Mouse (Mus musculus) limb, embryonic 15.5 days (tissue): Measurements from ENCODE around the gene Arnt2. TPM values are rescaled to one million over a fixed set of nuclear protein-coding genes. Genes with fewer than 3 reads are reported as not detected.

Source experiments
- ATAC-seq: fragments of 200-750 bp; cut with Nextera tagmentation; 2 replicates; pipeline ENCODE4 v1.8.0; 2017; ENCODE audit warnings: low read depth, moderate TSS enrichment; ENCODE audit not compliant: insufficient number of reproducible peaks, low FRiP score, low TSS enrichment
- H3K27ac ChIP-seq: fragments of 300-500 bp; sonication (generic); 2 replicates; pipeline ENCODE4 v1.5.1; 2015; ENCODE audit warnings: moderate library complexity, mild to moderate bottlenecking, inconsistent platforms
- H3K27me3 ChIP-seq: fragments of 300-500 bp; sonication (generic); 2 replicates; pipeline ENCODE4 v1.6.1; 2015; ENCODE audit warnings: inconsistent platforms
- H3K36me3 ChIP-seq: fragments of 300-500 bp; sonication (generic); 2 replicates; pipeline ENCODE4 v1.6.1; 2015; ENCODE audit warnings: inconsistent platforms
- H3K4me1 ChIP-seq: fragments of 300-500 bp; sonication (generic); 2 replicates; pipeline ENCODE4 v1.6.1; 2015; ENCODE audit warnings: inconsistent platforms
- H3K4me2 ChIP-seq: fragments of 300-500 bp; sonication (generic); 2 replicates; pipeline ENCODE4 v1.6.1; 2015; ENCODE audit warnings: mild to moderate bottlenecking, inconsistent platforms
- H3K4me3 ChIP-seq: fragments of 300-500 bp; sonication (generic); 2 replicates; pipeline ENCODE4 v1.5.1; 2015; ENCODE audit warnings: mild to moderate bottlenecking, inconsistent platforms
- H3K9ac ChIP-seq: fragments of 300-500 bp; sonication (generic); 2 replicates; pipeline ENCODE4 v1.6.1; 2015; ENCODE audit warnings: inconsistent platforms
- H3K9me3 ChIP-seq: fragments of 300-500 bp; sonication (generic); 2 replicates; pipeline ENCODE4 v1.6.1; 2016; ENCODE audit warnings: inconsistent platforms
- WGBS: fragments of 180-500 bp; shearing (Covaris S2); methylation state at CpG from one replicate; pipeline ENCODE4 v1.1.7; 2015; 5-methylcytosine and 5-hydroxymethylcytosine counted together
- polyA plus RNA-seq: library from polyadenylated mRNA; unstranded; fragments of >200 nt; fragmentation: Nextera tagmentation; extraction: Ambion mirVana; gene quantifications from 2 replicates; pipeline ENCODE4 v1.2.1, GENCODE M21; 2015

Gene Arnt2
- polyA plus RNA-seq, 1 experiment from 2014 or later, result 7.3 TPM

- WGBS, result 61% methylated on average over 1 of the region's 1 CpGs
- no peaks in the 10 kb centered on the region for H3K9me3 ChIP-seq
- H3K36me3 ChIP-seq, result no peaks in the 10 kb centered on the region
- ATAC-seq, result no peak
- H3K4me2 ChIP-seq, result no peak overlapping the region
- H3K9ac ChIP-seq, result no peak overlapping the region
- no peak overlapping the region for H3K27ac ChIP-seq
- H3K4me1 ChIP-seq, result no peaks in the 10 kb centered on the region
- no peak overlapping the region for H3K4me3 ChIP-seq
- H3K27me3 ChIP-seq, result no peaks in the 10 kb centered on the region
Observed at GRCm38 (mm10) chr7:84212112-84212511, 197.9 kb downstream of the Arnt2 start.

GRCm38 (mm10) chr7:84210585-84211291 lies 199.2 kb downstream of the Arnt2 start:
- no peaks in the 10 kb centered on the region for H3K36me3 ChIP-seq
- no peaks in the 10 kb centered on the region for H3K4me1 ChIP-seq
- WGBS, result 53% methylated on average over 10 of the region's 10 CpGs
- H3K9ac ChIP-seq, result no peak overlapping the region
- no peak for ATAC-seq
- no peak overlapping the region for H3K4me2 ChIP-seq
- H3K4me3 ChIP-seq, result no peak overlapping the region
- H3K9me3 ChIP-seq, result no peaks in the 10 kb centered on the region
- H3K27ac ChIP-seq, result no peak overlapping the region
- H3K27me3 ChIP-seq, result no peaks in the 10 kb centered on the region

GRCm38 (mm10) chr7:84203981-84204380 lies 206.0 kb downstream of the Arnt2 start:
- H3K4me3 ChIP-seq, result no peak overlapping the region
- H3K4me1 ChIP-seq, result no peaks in the 10 kb centered on the region
- H3K27ac ChIP-seq, result no peak overlapping the region
- no peak overlapping the region for H3K4me2 ChIP-seq
- H3K27me3 ChIP-seq, result no peaks in the 10 kb centered on the region
- no peaks in the 10 kb centered on the region for H3K9me3 ChIP-seq
- H3K36me3 ChIP-seq, result no peaks in the 10 kb centered on the region
- WGBS, result 43% methylated on average over 3 of the region's 3 CpGs
- ATAC-seq, result no peak
- H3K9ac ChIP-seq, result no peak overlapping the region

- no peak overlapping the region for H3K4me3 ChIP-seq
- no peaks in the 10 kb centered on the region for H3K36me3 ChIP-seq
- no peak for ATAC-seq
- no peaks in the 10 kb centered on the region for H3K9me3 ChIP-seq
- H3K27ac ChIP-seq, result no peak overlapping the region
- H3K27me3 ChIP-seq, result no peaks in the 10 kb centered on the region
- H3K4me2 ChIP-seq, result no peak overlapping the region
- H3K4me1 ChIP-seq, result no peaks in the 10 kb centered on the region
- WGBS, result 76% methylated on average over 13 of the region's 13 CpGs
- H3K9ac ChIP-seq, result no peak overlapping the region
Observed at GRCm38 (mm10) chr7:84201151-84202068, 208.6 kb downstream of the Arnt2 start.

GRCm38 (mm10) chr7:84197208-84197860 lies 212.6 kb downstream of the Arnt2 start:
- Histone ChIP-seq H3K36me3 (no peaks in the 10 kb centered on the region), H3K27ac (no peak overlapping the region), H3K27me3 (no peaks in the 10 kb centered on the region), H3K4me3 (no peak overlapping the region), H3K4me1 (no peaks in the 10 kb centered on the region), H3K9ac (no peak overlapping the region), H3K9me3 (no peaks in the 10 kb centered on the region), H3K4me2 (no peak overlapping the region)
- WGBS, result 82% methylated on average over 6 of the region's 6 CpGs
- ATAC-seq, result no peak

Other genes with a start within 250 kb of the Arnt2 start
- 1.0 and 1.3 TPM in 2 replicates for gene Gm2115, start 118.8 kb upstream of the Arnt2 start, polyA plus RNA-seq
- 5.9 and 6.0 TPM in 2 replicates for gene Fah, start 196.5 kb upstream of the Arnt2 start, polyA plus RNA-seq